In genomic region chr10:18561445-18561844, GRCm38 (mm10) we compare ENCODE assay signal across 12 mouse cellular contexts.
"Had no signal": no experiment of that assay in that cellular context is flagged by ENCODE, and none has a peak within 500 bp of the region (broad histone marks: within the 10 kb centered on the region; RNA-seq: fewer than 3 reads in every experiment).

No protein-coding gene starts in this region.

- H3K4me3 ChIP-seq: limb, embryonic 15.5 days; liver, embryonic 12.5 days; megakaryocyte, embryonic 14.5 days; stomach, embryonic 15.5 days had no signal

- ATAC-seq: liver, embryonic 12.5 days; midbrain, embryonic 16.5 days had no signal

- DNase-seq: kidney, postnatal 14 days; lung, embryonic 14.5 days; lung, postnatal 10 days; lung, postnatal 4 days; right cerebral cortex, adult 18-20 months; spleen, adult 18-20 months; thymus, postnatal 4 days had no signal

- H3K27ac ChIP-seq: limb, embryonic 15.5 days; liver, embryonic 12.5 days; stomach, embryonic 15.5 days had no signal
